Mouse (Mus musculus) liver, postnatal 0 days (tissue): Measurements from ENCODE around the gene Arrdc2.

ENCODE experiments used
- CTCF ChIP-seq: sonication (generic); IDR thresholded peaks from 2 replicates; pipeline ENCODE4 v1.5.1; 2016; ENCODE audit warnings: antibody characterized with exemption, low read depth
- EP300 ChIP-seq: IDR thresholded peaks from 2 replicates; pipeline ENCODE4 v1.6.1; 2016; ENCODE audit warnings: antibody characterized with exemption, low read depth, mild to moderate bottlenecking

DNA sequence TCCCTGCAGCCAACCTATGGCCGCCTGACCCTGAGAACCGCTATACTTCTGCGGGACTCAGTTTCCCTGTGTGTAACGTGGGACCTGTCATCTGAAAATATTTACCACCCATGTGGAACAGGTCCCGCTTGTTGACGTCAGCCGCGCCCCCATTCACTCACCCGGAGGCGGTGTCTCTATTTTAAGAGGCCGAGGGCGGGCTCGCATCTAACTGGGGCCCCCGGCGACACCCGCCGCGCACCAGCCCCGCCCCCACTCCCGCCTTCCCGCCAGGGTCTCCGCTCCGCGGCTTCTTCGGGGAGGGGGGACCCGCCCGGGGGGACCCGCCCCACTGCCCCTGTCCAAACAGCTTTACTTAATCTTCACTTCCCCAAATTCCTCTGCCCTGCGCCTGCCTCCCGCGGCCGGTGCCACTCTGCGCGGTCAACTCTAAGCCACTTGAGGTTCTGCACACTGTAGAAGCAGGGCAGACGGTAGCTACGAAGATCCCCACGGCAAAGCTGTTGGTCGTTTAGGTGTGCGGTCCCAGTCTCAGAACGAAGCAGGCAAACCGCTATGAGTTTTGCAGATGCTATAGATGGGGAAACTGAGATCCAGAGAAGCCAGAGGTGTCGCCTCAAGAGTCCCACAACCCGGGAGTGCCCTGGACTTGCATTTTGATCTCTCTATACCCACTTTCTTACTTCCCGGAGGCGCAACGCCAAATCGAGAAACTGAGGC lies 35.6 kb downstream of the Arrdc2 start:
- TF ChIP-seq CTCF: no peak
- TF ChIP-seq EP300: no peak
